ENCODE assay signal across 8 mouse cellular contexts in genomic region chr15:98880978-98881655, GRCm38 (mm10). TPM values are rescaled to one million over a fixed set of nuclear protein-coding genes. Genes with fewer than 3 reads are reported as not detected.
A peak's percentile ranks its signal among the peaks of the same experiment; 100 is the strongest.
DNase-seq lines count a peak whose midpoint lies in the region; ATAC-seq and TF ChIP-seq lines count a peak whose summit lies in the region.

No protein-coding gene starts in this region.

- peak overlapping the region; percentile 81 for H3K4me3 ChIP-seq in G1E (ENCODE audit: low read depth, low read length)
- H3K4me3 ChIP-seq in forebrain, embryonic 15.5 days: peak overlapping the region; percentile 73
- peak overlapping the region; percentile 78 for H3K4me3 ChIP-seq in layer of hippocampus, adult 2 months
- H3K4me3 ChIP-seq in lung, embryonic 14.5 days (ENCODE audit: low read depth, low read length): peak overlapping the region; percentile 65
- peak overlapping the region; percentile 84 for H3K4me3 ChIP-seq in olfactory bulb, adult 2 months (ENCODE audit: insufficient read depth, low read depth, low read length)
- H3K4me3 ChIP-seq in thymus, adult 2 months (ENCODE audit: control insufficient read depth, insufficient read depth, low read length): peak overlapping the region; percentile 68

- no peak for TF ChIP-seq CTCF in G1E (IDR thresholded peaks at IDR 0.05; ENCODE audit: low read depth, low read length)
- TF ChIP-seq CTCF in layer of hippocampus, adult 2 months (conservative IDR thresholded peaks at IDR 0.05): peak; percentile 56
- peak; percentile 48 for TF ChIP-seq CTCF in lung, embryonic 14.5 days (IDR thresholded peaks at IDR 0.05; ENCODE audit: low read depth)
- TF ChIP-seq CTCF in olfactory bulb, adult 2 months (IDR thresholded peaks at IDR 0.05; ENCODE audit: insufficient read depth, low read depth, low read length): peak; percentile 6; the same call in 1 of the 2 replicates
- peak; percentile 71; the same call in 1 of the 2 replicates for TF ChIP-seq CTCF in thymus, adult 2 months (IDR thresholded peaks at IDR 0.05; ENCODE audit: borderline replicate concordance, control insufficient read depth, extremely low read depth, insufficient read depth, low read length, poor library complexity)

- WGBS in forebrain, embryonic 15.5 days: under 1% methylated on average over 48 of the region's 48 CpGs
- WGBS in lung, embryonic 14.5 days: under 1% methylated on average over 46 of the region's 48 CpGs
- WGBS in olfactory bulb, adult 2 months: under 1% methylated on average over 45 of the region's 48 CpGs
- WGBS in thymus, adult 2 months: under 1% methylated on average over 47 of the region's 48 CpGs

- H3K4me2 ChIP-seq in forebrain, embryonic 15.5 days (replicated peaks): peak overlapping the region; percentile 87
- H3K4me2 ChIP-seq in lung, embryonic 14.5 days: peak overlapping the region; percentile 92

- no peaks in the 10 kb centered on the region for H3K9me3 ChIP-seq in G1E (replicated peaks)
- H3K9me3 ChIP-seq in forebrain, embryonic 15.5 days: no peaks in the 10 kb centered on the region
- no peaks in the 10 kb centered on the region for H3K9me3 ChIP-seq in lung, embryonic 14.5 days (ENCODE audit: low read depth, low read length)

- no peak for TF ChIP-seq POLR2A in olfactory bulb, adult 2 months (IDR thresholded peaks at IDR 0.05; ENCODE audit: insufficient read depth, low read depth, low read length)
- 0 out of 2 replicates have a peak, but pooled peaks have one; percentile 65 for TF ChIP-seq POLR2A in thymus, adult 2 months (IDR thresholded peaks at IDR 0.05; ENCODE audit: control insufficient read depth, extremely low read depth, insufficient read depth, low read length, poor library complexity)

- no peaks in the 10 kb centered on the region for H3K27me3 ChIP-seq in G1E (ENCODE audit: insufficient read depth, low read length)
- no peaks in the 10 kb centered on the region for H3K27me3 ChIP-seq in forebrain, embryonic 15.5 days
- no peaks in the 10 kb centered on the region for H3K27me3 ChIP-seq in lung, embryonic 14.5 days (ENCODE audit: insufficient read depth, low read length)
- H3K27me3 ChIP-seq in thymus, adult 2 months (ENCODE audit: control insufficient read depth, insufficient read depth, low read length): no peaks in the 10 kb centered on the region

- peak overlapping the region; percentile 89 for H3K27ac ChIP-seq in forebrain, embryonic 15.5 days (replicated peaks)
- H3K27ac ChIP-seq in layer of hippocampus, adult 2 months: peak overlapping the region; percentile 81
- H3K27ac ChIP-seq in lung, embryonic 14.5 days (ENCODE audit: low read depth): peak overlapping the region; percentile 55
- H3K27ac ChIP-seq in olfactory bulb, adult 2 months (ENCODE audit: insufficient read depth, low read depth, low read length): peak overlapping the region; percentile 7; the same call in 1 of the 2 replicates
- H3K27ac ChIP-seq in thymus, adult 2 months (ENCODE audit: control insufficient read depth, insufficient read depth, low read length): no peak overlapping the region

- H3K36me3 ChIP-seq in G1E (replicated peaks): peaks cover 27% of the 10 kb centered on the region
- H3K36me3 ChIP-seq in forebrain, embryonic 15.5 days: peaks cover 3% of the 10 kb centered on the region; the same call in 1 of the 2 replicates
- no peaks in the 10 kb centered on the region for H3K36me3 ChIP-seq in lung, embryonic 14.5 days (ENCODE audit: insufficient read depth)
- no peaks in the 10 kb centered on the region for H3K36me3 ChIP-seq in thymus, adult 2 months (ENCODE audit: control insufficient read depth, insufficient read depth, low read length)

- H3K9ac ChIP-seq in forebrain, embryonic 15.5 days (replicated peaks): peak overlapping the region; percentile 73
- H3K9ac ChIP-seq in lung, embryonic 14.5 days: peak overlapping the region; percentile 64

- H3K4me1 ChIP-seq in G1E (ENCODE audit: insufficient read depth, low read depth, low read length): peaks cover 38% of the 10 kb centered on the region
- peaks cover 25% of the 10 kb centered on the region for H3K4me1 ChIP-seq in forebrain, embryonic 15.5 days
- no peaks in the 10 kb centered on the region for H3K4me1 ChIP-seq in lung, embryonic 14.5 days (ENCODE audit: insufficient read depth)
- no peaks in the 10 kb centered on the region for H3K4me1 ChIP-seq in olfactory bulb, adult 2 months (ENCODE audit: control insufficient read depth, insufficient read depth, low read length)
- peaks cover 9% of the 10 kb centered on the region for H3K4me1 ChIP-seq in thymus, adult 2 months (replicated peaks; ENCODE audit: control insufficient read depth, insufficient read depth, low read length)

- ATAC-seq in G1E (ENCODE audit: extremely low read depth, insufficient number of reproducible peaks, low FRiP score, poor library complexity, severe bottlenecking): peak; percentile 98
- peak; percentile 98 for ATAC-seq in forebrain, embryonic 15.5 days (replicated peaks)
- peak; percentile 98 for ATAC-seq in lung, embryonic 14.5 days (ENCODE audit: insufficient read depth)

- intact Hi-C loops in heart, postnatal 25 days (cut with DNase I): loop anchor here (5.0 kb wide), 1 partner anchor 36 kb away; the partner anchor contains the start of gene Lmbr1l

- peak; percentile 94 for DNase-seq in G1E (ENCODE audit: low spot score)
- DNase-seq in cerebellum, adult 11-12 months: peak; percentile 97
- DNase-seq in heart, postnatal 25 days (ENCODE audit: low spot score): peak; percentile 84
- DNase-seq in layer of hippocampus, adult 2 months (ENCODE audit: low spot score in 2 of 2): peak; percentile 85 to 95
- DNase-seq in lung, embryonic 14.5 days: peak; percentile 98
- DNase-seq in thymus, adult 2 months: peak; percentile 89

RNA-seq across cellular contexts. Expression of gene Kmt2d, which starts 10.1 kb away (rescaled TPM):
- 141 and 150 TPM in 2 replicates for total RNA-seq in G1E (2014; fragmentation: Nextera tagmentation)
- 22.1 and 27.0 TPM in 2 replicates for total RNA-seq in G1E (2017)
- 42.8 and 57.8 TPM in 2 replicates for polyA plus RNA-seq in G1E (2012)
- 13.9 and 14.3 TPM in 2 replicates for polyA plus RNA-seq in forebrain, embryonic 15.5 days (2015; fragmentation: Nextera tagmentation; extraction: Ambion mirVana)
- 10 to 100 TPM; 52.1 to 57.7 TPM for total RNA-seq in heart, postnatal 25 days (2021)
- 100 to 1,000 TPM in 1 of 2 experiments, 10 to 100 TPM in 1; 89.3 to 106 TPM for total RNA-seq in layer of hippocampus, adult 2 months (2021)
- polyA plus RNA-seq in lung, embryonic 14.5 days (2014; fragmentation: Nextera tagmentation; extraction: Ambion mirVana): 17.1 and 19.3 TPM in 2 replicates
- 38.3 and 267 TPM in 2 replicates for polyA plus RNA-seq in olfactory bulb, adult 2 months (2012; ENCODE audit: insufficient read depth, insufficient read length, low replicate concordance, missing spikeins)
- polyA plus RNA-seq in thymus, adult 2 months (2012; rRNA removed): 69.1 and 93.4 TPM in 2 replicates

RNA-seq across cellular contexts. Expression of gene Rhebl1, which starts 13.2 kb away (rescaled TPM):
- total RNA-seq in G1E (2014; fragmentation: Nextera tagmentation): 5.2 and 8.4 TPM in 2 replicates
- total RNA-seq in G1E (2017): 7.8 and 8.0 TPM in 2 replicates
- 2.7 and 2.9 TPM in 2 replicates for polyA plus RNA-seq in G1E (2012)
- 42.7 and 46.4 TPM in 2 replicates for polyA plus RNA-seq in forebrain, embryonic 15.5 days (2015; fragmentation: Nextera tagmentation; extraction: Ambion mirVana)
- 1 to 10 TPM; 2.0 to 2.8 TPM for total RNA-seq in heart, postnatal 25 days (2021)
- total RNA-seq in layer of hippocampus, adult 2 months (2021): 1 to 10 TPM; 8.5 TPM
- polyA plus RNA-seq in lung, embryonic 14.5 days (2014; fragmentation: Nextera tagmentation; extraction: Ambion mirVana): 8.5 and 9.5 TPM in 2 replicates
- not detected in 2 replicates for polyA plus RNA-seq in olfactory bulb, adult 2 months (2012; ENCODE audit: insufficient read depth, insufficient read length, low replicate concordance, missing spikeins)
- polyA plus RNA-seq in thymus, adult 2 months (2012; rRNA removed): 8.0 and 9.8 TPM in 2 replicates

RNA-seq across cellular contexts. Expression of gene Dhh, which starts 17.2 kb away (rescaled TPM):
- not detected in 2 replicates for total RNA-seq in G1E (2014; fragmentation: Nextera tagmentation)
- total RNA-seq in G1E (2017): 0.05 and 0.06 TPM in 2 replicates
- polyA plus RNA-seq in G1E (2012): not detected in 2 replicates
- 0.52 and 0.68 TPM in 2 replicates for polyA plus RNA-seq in forebrain, embryonic 15.5 days (2015; fragmentation: Nextera tagmentation; extraction: Ambion mirVana)
- total RNA-seq in heart, postnatal 25 days (2021): 1 to 10 TPM; 1.8 TPM
- total RNA-seq in layer of hippocampus, adult 2 months (2021): under 1 TPM; 0.10 to 0.12 TPM
- polyA plus RNA-seq in lung, embryonic 14.5 days (2014; fragmentation: Nextera tagmentation; extraction: Ambion mirVana): 1.0 and 1.3 TPM in 2 replicates
- not detected in 2 replicates for polyA plus RNA-seq in olfactory bulb, adult 2 months (2012; ENCODE audit: insufficient read depth, insufficient read length, low replicate concordance, missing spikeins)
- 1.1 and 2.6 TPM in 2 replicates for polyA plus RNA-seq in thymus, adult 2 months (2012; rRNA removed)

RNA-seq across cellular contexts. Expression of gene Lmbr1l, which starts 36.9 kb away (rescaled TPM):
- 10.9 and 17.1 TPM in 2 replicates for total RNA-seq in G1E (2014; fragmentation: Nextera tagmentation)
- 4.5 and 7.4 TPM in 2 replicates for total RNA-seq in G1E (2017)
- polyA plus RNA-seq in G1E (2012): 9.6 and 9.7 TPM in 2 replicates
- 43.2 and 45.2 TPM in 2 replicates for polyA plus RNA-seq in forebrain, embryonic 15.5 days (2015; fragmentation: Nextera tagmentation; extraction: Ambion mirVana)
- 10 to 100 TPM; 11.5 to 13.4 TPM for total RNA-seq in heart, postnatal 25 days (2021)
- total RNA-seq in layer of hippocampus, adult 2 months (2021): 10 to 100 TPM; 17.0 to 20.6 TPM
- polyA plus RNA-seq in lung, embryonic 14.5 days (2014; fragmentation: Nextera tagmentation; extraction: Ambion mirVana): 4.5 and 5.5 TPM in 2 replicates
- polyA plus RNA-seq in olfactory bulb, adult 2 months (2012; ENCODE audit: insufficient read depth, insufficient read length, low replicate concordance, missing spikeins): not detected in 2 replicates
- 390 and 404 TPM in 2 replicates for polyA plus RNA-seq in thymus, adult 2 months (2012; rRNA removed)

RNA-seq across cellular contexts. Expression of gene Prkag1, which starts 49.8 kb away (rescaled TPM):
- total RNA-seq in G1E (2014; fragmentation: Nextera tagmentation) (62.8 and 72.4 TPM in 2 replicates), G1E (2017) (114 and 150 TPM in 2 replicates)
- 106 and 142 TPM in 2 replicates for polyA plus RNA-seq in G1E (2012)
- 89.0 and 91.7 TPM in 2 replicates for polyA plus RNA-seq in forebrain, embryonic 15.5 days (2015; fragmentation: Nextera tagmentation; extraction: Ambion mirVana)
- 100 to 1,000 TPM in 1 of 2 experiments, 10 to 100 TPM in 1; 90.5 to 103 TPM for total RNA-seq in heart, postnatal 25 days (2021)
- 10 to 100 TPM; 50.3 to 51.9 TPM for total RNA-seq in layer of hippocampus, adult 2 months (2021)
- polyA plus RNA-seq in lung, embryonic 14.5 days (2014; fragmentation: Nextera tagmentation; extraction: Ambion mirVana): 93.4 and 93.7 TPM in 2 replicates
- not detected in 2 replicates for polyA plus RNA-seq in olfactory bulb, adult 2 months (2012; ENCODE audit: insufficient read depth, insufficient read length, low replicate concordance, missing spikeins)
- 90.7 and 105 TPM in 2 replicates for polyA plus RNA-seq in thymus, adult 2 months (2012; rRNA removed)
